Mouse (Mus musculus) bone marrow macrophage, adult 2 months (primary cell): ENCODE data around the gene Dhx9. TPM values are rescaled to one million over a fixed set of nuclear protein-coding genes. Genes with fewer than 3 reads are reported as not detected.

Experiments used
- polyA plus RNA-seq: library from polyadenylated mRNA; stranded (reverse); fragments of >200 nt; gene quantifications from 2 replicates; pipeline ENCODE4 v1.2.4, GENCODE M21; 2012; ENCODE audit not compliant: missing spikeins, insufficient read depth, insufficient read length

The Dhx9 gene
- polyA plus RNA-seq, 1 experiment = 67.9 TPM

Other genes starting within 250 kb of the Dhx9 start
- gene Lamc1, start 154.9 kb downstream of the Dhx9 start, polyA plus RNA-seq = 15.5 and 16.4 TPM in 2 replicates
- gene Shcbp1l, start 62.5 kb downstream of the Dhx9 start, polyA plus RNA-seq = 0.84 and 2.0 TPM in 2 replicates
- 6.6 and 7.2 TPM in 2 replicates for gene Npl, start 62.4 kb upstream of the Dhx9 start, polyA plus RNA-seq
- gene Rgs8, start 165.4 kb upstream of the Dhx9 start, polyA plus RNA-seq = 0.66 TPM in 1 of 2 replicates, not detected in the other